Mouse (Mus musculus) retina, adult 2 months (tissue): ENCODE measurements at regions not wholly inside any gene's neighbourhood (a gene's known extent, or its start where the extent isn't known, plus 50 kb on each side); places are given as distances from the start of the nearest gene placed in this dataset.

ENCODE experiments used
- DNase-seq: peaks from one replicate; pipeline ENCODE4 v3.0.0-alpha.2; 2012; ENCODE audit warnings: low read depth, low spot score

DNA sequence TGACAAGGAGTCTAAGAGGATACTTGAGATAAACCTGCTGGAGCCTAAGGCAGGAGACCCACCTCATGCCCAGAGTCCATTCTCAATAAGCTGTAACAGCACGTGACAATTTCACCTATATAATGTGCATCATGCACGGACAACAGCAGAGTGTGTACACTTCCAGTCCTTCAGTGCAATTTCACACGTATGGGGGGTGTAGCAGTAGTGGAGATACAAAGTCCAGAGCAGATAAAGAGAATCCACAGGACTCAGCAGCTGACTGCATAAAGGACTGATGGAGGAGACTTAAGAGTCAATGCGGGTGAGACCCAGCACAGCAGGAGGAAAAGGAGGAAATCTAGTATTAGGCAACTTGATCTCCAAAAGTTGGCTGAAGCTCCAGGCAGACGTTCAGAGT, 192.7 kb upstream of the Egln3 start:
- no peak for DNase-seq

DNA sequence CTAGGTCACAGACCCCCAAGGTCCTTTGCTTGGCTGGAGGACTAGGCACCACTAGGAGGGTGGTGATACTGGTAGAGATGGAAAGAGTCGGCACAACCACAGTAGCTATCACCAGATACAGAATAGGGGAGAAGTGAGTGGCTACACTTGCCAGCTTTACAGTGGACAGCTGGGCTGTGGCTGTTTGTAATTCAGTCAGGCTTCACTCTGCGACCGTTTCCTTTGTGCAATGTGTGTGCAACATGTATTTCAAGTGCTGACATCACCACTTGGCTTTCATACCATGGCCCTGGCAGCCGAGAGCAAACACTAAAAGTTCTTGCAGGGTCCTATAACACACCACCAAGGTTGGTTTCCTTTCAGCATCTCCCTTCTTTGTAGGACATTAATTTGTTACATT, 181.7 kb upstream of the Egln3 start:
- no peak for DNase-seq

DNA sequence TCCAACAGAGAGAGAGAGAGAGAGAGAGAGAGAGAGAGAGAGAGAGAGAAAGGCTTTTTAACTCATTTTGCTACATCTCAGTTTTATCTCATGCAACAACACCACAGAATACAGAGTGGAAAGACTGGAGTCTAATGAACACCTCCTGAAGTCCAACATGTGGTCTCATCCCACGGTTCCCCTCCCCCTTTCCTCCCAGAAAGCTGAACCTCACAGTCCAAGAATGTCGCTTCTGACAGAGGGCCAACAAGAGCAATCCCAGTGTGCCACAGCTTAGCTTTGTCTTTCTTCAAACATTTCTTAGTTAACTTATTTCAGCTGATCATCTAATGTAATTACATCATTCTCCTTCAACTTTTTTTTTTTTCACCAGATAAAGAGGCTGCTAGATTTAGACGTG, 180.5 kb upstream of the Egln3 start:
- no peak for DNase-seq

DNA sequence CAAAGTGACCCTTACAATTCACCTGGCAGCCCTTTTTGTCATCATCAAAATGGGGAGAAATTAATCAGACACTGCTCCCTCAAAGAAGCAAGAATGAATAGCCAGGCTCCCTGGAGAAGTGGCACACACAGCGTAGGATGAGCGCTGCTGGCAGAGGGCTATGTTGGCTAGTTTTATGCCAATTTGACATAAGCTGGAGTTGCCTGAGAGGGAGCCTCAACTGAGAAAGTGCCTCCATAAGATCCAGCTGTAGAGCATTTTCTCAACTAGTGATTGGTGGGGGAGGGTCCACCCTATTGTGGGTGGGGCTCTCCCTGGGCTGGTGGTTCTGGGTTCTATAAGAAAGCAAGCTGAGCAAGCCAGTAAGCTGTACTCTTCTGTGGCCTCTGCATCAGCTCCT, 179.3 kb upstream of the Egln3 start:
- DNase-seq, result no peak

DNA sequence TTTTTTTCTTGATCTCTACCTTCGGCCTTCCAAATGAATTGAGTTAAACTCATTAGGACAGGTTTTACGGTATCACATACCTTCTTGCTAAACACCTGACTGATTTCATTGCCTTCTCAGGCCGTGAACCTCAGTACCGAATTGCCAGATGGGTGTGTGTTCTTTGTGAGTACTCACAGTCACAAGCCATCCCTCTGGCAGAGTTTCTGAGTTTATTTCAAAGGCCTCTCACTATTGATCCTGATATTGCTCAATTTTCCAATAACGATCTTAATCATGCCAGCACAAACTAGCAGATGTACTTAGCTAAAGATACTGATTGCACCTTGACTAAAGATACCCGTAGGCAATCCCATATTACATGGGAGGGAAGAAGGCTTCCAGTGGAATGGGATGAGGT, 178.4 kb upstream of the Egln3 start:
- no peak for DNase-seq

DNA sequence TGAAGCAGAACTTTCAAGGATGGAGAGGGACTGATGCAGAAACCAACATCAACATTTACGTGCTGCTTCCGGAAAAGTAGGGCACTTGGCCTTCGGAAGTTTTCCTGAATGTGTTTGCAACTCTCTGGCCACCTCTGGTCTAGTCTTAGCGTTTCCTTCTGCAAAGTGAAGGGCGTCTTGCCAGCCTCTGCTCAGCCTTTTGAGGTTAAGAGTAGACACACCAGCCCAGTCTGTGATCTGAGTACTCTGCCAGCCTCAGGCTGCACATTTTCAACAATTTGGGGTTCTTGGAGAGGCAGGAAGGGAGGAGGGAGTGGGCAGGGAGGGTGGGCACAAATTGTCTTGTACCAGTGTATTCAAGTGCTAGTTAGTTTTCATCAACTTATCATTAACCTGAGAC, 176.7 kb upstream of the Egln3 start:
- no peak for DNase-seq

DNA sequence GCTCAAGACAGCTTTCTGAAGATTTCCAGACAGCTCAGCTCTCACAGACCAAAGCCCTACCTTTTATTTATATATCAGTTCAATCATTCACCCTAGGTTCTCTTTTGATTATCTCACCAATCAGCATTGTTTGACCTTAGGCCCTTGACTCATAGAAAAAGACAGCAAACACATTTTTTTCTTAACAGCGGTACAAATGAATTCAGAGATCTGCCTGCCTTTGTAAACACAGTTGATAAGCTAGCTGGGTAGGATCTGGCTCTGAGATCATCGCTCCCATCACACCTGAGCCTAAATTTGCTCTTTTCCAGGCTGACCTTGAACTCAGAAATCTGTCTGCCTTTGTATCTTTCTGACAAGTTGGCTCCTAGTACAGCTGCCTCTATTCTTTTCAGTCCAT, 174.9 kb upstream of the Egln3 start:
- DNase-seq, result no peak

DNA sequence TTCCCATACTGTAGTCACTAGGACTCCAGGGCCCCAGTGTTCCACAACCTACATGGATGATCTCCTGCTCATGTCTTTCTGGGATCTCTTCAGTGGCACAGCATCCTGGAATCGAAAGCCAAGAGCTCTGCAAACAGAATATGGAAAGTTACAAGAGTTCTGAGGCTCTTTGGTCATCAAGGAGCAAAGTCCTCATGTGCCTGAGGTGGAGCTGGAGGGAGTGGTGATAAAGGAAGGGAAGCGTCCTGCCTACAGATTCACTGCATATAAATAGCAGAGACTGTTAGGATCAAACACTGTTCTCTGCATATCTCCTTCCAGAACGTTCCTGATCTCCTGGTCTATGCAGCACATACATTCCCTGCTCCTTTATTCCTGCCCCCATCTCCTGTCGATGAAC, 170.4 kb upstream of the Egln3 start:
- no peak for DNase-seq

DNA sequence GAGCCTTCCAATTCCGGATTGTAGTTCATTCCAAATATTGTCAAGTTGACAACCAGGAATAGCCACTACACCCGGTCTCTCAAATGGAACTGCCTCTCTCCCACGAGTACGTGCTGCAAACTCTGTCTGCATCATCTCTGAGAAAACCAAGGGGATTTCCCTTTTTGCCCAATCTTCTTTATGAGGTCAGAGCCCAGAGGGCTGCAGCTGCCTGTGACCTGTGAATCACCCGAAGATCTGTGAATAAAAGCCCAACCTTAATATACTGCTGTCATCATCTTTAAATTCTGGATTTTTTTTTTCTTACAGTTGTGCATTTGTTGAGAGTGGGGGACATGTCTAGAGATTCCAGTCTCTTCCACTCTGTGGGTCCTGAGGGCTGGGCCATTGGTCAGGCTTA, 165.6 kb upstream of the Egln3 start:
- DNase-seq, result no peak

DNA sequence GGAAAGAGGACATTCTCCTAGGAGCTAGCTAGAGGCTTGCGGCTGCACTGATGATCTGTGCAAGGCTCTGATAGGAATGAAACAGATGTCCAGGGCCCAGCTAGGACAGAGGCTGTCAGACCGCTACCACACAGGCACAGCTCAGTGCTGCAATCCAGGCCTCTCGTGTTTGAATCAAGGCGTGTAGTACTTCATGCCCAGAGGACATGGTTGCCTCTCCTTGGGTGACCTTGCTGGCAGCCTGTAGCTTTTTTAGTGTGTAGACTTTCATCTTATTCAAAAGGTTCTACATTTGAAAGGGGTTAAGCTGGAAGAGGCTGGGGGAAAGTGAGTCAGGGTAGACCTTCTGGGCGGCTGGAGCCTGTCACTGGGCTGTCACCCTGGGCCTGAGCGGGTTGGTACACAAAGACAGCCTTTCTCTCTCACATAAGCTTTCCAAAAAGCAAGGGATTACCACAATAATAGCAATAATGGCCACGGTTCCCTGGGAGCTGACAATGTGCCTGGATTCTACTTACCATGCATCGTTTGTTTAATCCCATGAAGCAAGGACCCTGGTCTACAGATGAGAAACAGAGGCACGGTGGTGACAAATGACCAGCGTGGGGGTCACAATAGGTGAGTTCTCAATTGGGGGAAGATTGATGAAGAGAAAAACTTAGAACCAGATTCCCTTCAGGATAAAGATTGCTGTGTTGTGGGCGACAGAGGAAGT, 160.9 kb upstream of the Egln3 start:
- no peak for DNase-seq

DNA sequence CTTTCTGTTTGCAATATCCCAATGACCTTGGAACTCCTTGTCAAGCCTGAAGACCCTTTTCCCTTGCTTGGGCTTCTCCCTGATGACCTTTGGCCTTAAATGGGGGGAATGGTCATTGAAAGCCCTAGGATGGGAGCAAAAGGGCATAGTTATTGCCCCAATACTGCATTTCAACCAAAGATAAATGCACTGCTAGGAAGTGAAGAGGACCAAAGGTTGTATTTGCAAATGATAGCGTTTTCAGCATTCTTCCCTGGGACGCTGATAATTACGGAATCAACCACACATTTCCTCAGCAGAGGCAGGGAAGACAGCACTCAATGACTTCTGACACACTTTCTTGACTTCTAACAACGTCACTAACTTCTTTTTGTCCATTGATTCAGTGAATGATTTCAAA, 158.1 kb upstream of the Egln3 start:
- no peak for DNase-seq

DNA sequence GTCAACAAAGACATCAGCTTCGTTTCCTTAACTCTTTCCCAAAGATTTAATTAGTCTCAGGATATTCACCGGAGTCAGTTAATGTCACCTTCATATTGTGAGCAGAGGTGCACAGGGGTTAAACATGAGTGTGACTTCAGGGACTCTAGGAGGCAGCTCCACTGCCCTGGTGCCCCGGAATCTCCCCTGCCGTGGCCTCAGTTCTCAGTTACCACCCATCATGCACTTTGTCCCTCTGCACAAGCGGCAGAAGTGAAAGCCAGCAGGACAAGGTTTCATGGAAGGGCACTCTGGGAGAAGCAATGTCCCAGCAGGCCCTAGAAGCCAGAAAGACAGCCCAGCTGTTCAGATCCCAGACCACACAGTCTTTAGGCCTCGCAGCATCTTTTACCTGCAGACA, 150.5 kb upstream of the Egln3 start:
- no peak for DNase-seq

DNA sequence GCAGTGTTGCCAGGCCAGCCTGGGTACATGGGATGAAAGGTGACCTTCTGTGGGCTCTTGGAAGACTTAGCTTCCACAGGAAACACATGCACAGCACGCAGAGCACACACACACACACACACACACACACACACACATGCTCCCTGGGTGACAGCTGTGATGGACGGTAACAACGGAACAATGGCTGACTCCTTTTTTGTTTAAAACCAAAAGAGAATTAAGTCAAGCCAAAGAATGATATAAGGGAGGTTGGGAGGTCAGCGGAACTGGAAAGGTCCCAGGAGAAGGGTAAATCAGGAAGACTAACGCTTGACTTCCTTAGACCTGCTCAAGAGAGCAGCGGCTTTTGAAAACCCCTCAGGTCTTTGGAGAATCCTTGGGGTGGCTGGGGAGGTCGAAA, 150.0 kb upstream of the Egln3 start:
- DNase-seq, result no peak

DNA sequence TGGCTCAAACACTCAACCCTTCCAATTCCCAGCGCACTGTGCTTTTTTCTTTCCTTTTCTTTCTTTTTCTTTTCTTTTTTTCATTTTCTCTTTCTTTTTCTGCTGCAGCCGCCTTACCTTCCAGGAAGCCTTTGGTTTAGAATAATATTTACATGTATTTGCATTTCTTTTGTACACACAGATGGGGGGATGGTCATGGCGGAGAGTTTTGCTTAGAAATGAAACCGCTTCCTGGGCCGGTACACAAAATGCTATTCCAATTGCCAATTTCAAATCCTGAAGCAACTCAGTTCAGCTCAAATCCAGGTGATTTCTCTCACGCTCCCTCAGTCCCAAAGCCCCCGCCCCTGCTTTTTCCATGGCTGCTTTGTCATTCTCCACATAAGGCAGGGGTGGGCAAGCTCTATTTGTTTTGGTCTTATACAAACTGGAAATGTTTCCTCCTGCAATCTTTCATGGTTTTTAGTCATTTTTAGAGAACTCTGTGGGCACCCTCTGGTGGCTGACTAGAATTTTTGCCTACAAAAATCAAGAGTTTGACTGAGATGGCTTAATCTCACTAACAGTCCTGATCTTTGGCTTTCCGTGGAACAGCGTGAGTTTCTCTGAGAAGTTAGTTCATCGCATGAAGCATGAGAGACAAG, 149.4 kb upstream of the Egln3 start:
- no peak for DNase-seq

DNA sequence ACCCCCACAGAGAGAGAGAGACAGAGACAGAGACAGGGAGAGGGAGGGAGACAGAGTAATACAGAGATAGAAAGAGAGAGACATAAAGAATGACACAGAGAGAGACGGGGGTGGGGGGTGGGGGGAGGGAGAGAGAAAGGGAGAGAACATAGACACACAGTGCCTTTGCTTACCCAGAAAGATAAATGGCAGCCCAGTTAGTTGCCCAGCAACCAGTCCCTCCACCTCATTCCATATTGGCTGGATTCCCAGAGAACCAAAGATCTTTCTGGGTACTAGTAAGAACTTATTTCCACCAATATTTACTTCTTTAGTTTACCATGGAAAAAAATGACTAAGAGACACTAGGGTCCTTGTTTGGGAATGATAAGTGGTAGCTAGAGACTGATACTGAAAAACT, 146.6 kb upstream of the Egln3 start:
- DNase-seq, result no peak

DNA sequence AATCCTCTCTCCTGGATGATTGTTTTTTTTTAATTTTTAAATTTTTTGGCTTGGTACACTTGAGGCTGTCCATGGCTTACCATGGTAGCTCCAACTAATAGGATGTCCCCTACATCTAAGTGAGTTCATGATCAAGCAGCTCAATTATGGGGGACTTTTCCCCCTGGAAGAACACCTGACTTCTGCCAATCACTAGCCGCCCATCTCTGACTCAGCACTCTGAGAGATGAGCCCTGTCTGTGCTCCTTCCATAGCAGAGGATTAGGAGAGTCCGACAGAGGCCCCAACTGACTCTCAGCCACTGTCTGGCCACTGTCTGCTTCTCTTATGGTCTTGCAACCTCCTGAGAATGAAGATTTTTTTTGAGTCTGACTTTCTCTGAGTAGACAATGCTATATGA, 145.7 kb upstream of the Egln3 start:
- no peak for DNase-seq

DNA sequence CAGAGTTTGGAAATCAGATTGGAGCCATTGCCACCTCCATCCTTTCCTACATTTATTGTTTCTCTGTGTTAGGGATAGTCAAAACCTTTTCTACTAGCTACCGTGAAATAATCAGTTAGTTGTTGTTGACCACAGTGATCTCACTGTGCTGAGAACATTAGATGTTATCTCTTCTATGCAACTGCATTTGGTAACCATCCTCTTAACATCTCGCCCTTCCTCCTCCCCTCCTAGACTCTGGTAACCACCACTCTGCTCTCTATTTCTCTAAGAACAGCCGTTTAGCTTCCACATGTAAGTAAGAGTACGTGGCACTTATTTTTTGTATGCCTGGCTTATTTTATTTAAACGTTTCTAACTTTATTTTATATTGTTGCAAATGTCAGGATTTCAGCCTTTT, 139.8 kb upstream of the Egln3 start:
- no peak for DNase-seq

DNA sequence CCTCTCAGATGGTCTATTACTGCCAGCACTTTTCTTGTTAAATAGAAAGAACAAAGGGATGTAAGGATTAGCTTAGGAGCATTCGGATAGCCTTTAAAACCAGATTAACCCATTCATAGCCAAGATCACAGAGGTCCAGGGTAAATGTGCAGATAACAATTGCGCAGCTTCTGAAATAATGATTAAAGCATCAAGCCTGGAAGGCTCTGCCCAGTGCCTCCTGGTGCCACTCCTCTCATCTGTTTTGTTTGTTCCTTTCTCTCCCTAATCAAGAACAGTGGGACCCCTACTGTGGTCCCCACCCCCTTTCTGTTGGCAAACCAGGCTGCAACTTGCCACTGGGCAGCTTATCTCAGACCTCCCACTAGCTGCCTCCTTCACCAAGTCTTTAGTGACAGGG, 131.8 kb upstream of the Egln3 start:
- DNase-seq, result no peak

DNA sequence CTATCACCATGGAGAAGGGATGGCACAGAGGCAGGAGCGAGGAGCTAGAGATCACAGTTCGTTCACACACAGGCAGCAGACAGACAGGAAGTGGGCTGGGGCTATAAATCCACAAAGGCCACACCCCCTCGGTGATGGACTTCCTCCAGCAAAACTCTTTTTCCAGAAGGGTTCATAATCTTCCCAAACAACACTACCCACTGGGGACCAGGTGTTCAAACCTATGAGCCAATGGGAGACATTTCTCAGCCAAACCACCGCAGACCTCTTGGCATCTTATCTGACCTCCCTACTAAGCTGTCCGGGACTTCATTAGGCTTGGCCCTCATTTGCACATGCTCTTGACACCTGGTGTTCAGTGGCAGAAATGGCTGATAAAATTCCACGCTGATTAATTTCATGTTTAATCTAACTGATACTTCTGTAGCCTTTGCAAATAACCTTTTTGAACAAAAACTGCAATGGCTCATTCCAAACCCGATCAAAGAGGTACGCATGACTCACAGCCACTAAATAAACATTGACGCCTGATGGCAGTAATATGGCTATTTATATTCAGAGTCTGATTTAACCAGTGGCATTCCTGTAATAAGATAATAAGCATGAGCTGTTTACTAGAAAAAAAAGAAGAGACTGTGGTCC, 131.0 kb upstream of the Egln3 start:
- DNase-seq, result no peak

DNA sequence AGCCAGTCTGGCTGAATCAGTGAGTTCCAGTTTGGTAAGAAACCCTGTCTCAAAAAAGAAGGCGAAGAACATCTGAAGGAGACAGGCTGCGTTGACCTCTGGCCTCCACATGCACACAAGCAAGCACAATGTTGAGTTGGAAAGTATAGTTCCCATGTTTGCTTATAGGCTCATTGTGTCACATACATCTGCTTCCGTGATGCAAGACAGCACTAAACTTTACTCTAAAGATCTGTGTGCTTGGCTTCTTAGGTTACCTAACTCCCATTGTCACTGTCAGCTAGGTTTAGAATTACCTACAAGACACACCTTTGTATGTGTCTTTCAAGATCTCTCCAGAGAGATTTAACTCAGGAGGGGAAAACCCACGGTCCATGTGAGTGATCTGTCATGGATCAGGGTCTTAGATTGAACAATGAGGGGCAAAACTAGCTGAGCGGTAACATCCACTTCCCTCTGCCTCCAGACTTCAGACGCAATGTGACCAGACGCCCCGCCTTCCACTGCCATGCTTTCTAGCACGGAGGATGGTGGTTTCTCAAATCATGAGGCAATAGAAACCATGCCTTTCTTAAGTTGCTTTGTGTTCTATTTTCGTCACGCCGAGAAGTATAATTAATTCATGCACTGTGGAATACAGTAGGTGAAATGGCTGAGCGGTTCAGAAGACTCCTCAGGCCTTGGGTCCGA, 130.1 kb upstream of the Egln3 start:
- no peak for DNase-seq

DNA sequence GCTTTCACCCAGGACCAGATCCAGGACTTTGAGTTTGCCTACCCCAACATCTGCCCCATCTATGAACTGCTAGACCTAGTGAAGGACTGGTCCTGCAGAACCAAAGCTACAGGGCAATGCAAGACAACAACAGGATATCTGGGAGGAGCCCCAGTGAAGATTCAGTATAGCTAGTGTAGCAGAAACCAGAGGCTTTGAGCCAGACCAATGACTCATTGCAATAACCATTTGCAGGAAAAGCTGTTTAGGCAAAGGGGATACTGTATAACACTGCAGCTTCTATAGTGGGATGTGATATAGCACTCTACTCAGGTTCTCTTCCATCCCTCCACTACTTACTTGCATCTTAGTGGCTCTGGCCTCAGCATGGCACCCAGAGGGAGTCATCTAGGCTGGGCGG, 123.8 kb upstream of the Egln3 start:
- no peak for DNase-seq

DNA sequence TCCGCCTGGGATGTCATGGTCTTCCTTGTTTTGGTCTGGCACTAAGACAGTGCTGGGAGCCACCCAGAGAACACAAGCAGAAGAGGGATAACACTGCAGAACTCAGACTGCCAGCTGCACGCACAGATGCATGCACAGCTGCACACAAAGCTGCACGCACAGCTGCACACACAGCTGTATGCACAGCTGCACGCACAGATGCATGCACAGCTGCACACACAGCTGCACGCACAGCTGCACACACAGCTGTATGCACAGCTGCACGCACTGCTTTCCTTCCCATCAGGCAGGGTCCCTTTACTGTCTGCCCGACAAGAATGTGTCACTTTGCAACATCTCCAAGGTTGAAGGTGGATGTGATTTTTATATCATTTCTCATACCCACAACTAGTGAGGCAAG, 122.9 kb upstream of the Egln3 start:
- no peak for DNase-seq

DNA sequence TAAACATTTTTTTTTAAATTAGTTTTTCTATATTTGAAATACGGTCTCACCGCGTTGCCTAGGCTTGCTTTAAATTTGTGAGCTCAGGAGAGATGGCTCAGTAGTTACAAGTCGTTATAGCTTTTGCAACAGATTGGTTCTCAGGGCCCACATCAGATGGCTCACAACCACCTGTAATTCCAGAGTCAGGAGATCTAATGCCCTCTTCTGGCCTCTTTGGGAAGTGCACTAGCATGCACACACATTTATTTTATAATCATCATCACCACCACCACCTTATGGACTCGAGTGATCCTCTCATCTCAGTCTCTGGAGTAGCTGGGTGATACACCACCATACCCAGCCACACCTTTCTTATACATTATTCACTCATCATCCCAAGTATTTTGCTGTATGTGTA, 116.9 kb upstream of the Egln3 start:
- no peak for DNase-seq
